Mouse (Mus musculus) heart, adult 2 months (tissue): ENCODE data around the gene Ezh1.

Experiments
- EP300 ChIP-seq: fragments of 200-500 bp; IDR thresholded peaks from 2 replicates; pipeline ENCODE4 v1.6.1; 2011; ENCODE audit warnings: low read depth, low read length, control low read depth; ENCODE audit not compliant: insufficient read depth
- POLR2A ChIP-seq: fragments of 200-500 bp; IDR thresholded peaks from 2 replicates; pipeline ENCODE4 v1.6.1; 2011; ENCODE audit warnings: mild to moderate bottlenecking, low read depth, low read length, control low read depth; ENCODE audit not compliant: insufficient read depth

DNA sequence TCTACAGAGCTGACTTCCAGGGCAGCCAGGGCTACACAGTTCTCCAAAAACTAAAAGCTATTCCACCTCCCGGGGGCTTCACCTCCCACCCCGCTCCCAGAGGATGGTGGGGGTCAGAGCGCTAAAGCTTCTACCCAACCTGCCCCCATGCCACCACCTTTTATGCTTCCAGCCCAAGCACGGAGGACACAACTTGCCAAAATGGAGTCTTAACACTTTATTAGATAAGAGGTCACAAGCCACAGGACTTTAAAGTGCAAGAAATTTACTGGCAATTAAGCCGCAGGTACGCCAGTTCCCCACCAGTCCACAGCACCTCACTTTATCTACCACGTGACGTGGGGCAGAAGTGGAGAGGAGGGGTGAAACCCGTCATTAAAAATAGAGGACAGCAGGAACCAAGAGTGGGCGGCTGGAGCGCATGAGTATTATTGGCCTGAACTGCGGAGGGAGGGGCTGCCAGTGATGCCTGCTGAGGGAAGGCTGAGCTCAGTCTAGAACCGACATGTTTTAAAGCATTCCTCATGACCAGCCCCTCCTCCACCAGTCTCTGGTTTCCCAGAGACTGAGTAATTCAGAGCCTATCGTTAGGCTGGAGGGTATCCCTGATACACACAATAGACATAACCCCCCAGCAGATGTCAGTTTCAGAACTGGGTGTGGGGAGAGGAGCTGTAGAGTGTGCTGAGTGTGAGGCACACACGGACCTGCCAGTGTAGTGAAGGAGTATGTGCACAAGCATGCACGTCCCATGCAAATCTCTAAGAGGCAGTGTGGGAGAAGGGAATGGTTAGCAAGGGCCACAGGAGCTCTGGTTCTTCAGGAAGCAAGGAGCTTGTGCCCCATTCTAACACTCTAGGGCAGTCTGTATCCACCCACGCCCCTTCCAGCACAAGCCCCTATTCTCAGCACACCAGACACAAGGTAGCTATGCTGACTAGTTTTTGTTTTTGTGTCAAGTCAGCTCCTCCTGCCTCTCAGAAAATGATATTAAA is 35.1 kb downstream of the Ezh1 start:
- TF ChIP-seq POLR2A: no peak; the same call in 1 of the 2 replicates
- TF ChIP-seq EP300: no peak
